In the genomic region with DNA sequence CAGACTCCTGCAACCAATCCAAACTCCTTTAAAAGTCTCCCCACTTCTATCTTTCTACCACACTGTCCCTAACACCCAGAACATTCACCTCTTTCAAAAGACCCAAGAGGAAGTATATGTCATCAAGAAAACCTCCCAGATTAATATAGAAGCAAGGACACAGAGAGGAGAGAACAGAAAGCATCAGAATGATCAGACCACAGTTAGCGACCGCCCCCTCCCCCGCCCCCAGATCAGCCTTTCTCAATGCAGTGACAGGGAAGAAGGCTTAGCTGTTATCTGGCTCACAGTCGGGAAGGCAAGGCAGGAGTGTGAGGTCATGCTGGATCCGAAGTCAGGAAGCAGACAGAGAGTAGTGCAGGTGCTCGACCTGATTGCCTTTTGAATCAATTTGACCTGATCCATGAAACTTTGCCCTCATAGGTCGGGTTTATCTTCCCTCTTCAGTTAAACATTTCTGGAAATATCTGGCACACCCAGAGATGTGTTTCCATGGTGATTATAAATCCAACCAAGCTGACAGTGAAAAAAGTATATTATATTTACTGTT, we compare ENCODE assay signal across 24 mouse cellular contexts. TPM values are rescaled to one million over a fixed set of nuclear protein-coding genes. Genes with fewer than 3 reads are reported as not detected.
A peak's percentile ranks its signal among the peaks of the same experiment; 100 is the strongest.
DNase-seq lines count a peak whose midpoint lies in the region; ATAC-seq and TF ChIP-seq lines count a peak whose summit lies in the region.
"Had no signal": no experiment of that assay in that cellular context is flagged by ENCODE, and none has a peak within 500 bp of the region (broad histone marks: within the 10 kb centered on the region; RNA-seq: fewer than 3 reads in every experiment).

No protein-coding gene starts in this region.

- ATAC-seq in liver, postnatal 0 days = peak; percentile 70
- no peak for ATAC-seq in liver, embryonic 11.5 days (replicated peaks; ENCODE audit: low FRiP score)
- ATAC-seq in granulocyte monocyte progenitor cell, adult 5-6 weeks (replicated peaks; ENCODE audit: poor library complexity, severe bottlenecking) = peak; percentile 83
- ATAC-seq in midbrain, embryonic 14.5 days (ENCODE audit: low FRiP score, low TSS enrichment) = no peak
- no peak for ATAC-seq in erythroid progenitor cell, adult 5-6 weeks (replicated peaks; ENCODE audit: low FRiP score, poor library complexity, severe bottlenecking)
- ATAC-seq in midbrain, embryonic 11.5 days (ENCODE audit: low FRiP score) = no peak
- ATAC-seq: Patski had no signal

- 33% methylated on average over 7 of the region's 7 CpGs for WGBS in liver, postnatal 0 days (ENCODE audit: insufficient replicate concordance)
- 33% methylated on average over 7 of the region's 7 CpGs for WGBS in liver, embryonic 11.5 days
- whole genome bisulfite sequencing in midbrain, embryonic 14.5 days = 41% methylated on average over 7 of the region's 7 CpGs
- 43% methylated on average over 7 of the region's 7 CpGs for WGBS in midbrain, embryonic 11.5 days

- H3K9me3 ChIP-seq in liver, postnatal 0 days (ENCODE audit: low read length) = no peaks in the 10 kb centered on the region
- no peaks in the 10 kb centered on the region for H3K9me3 ChIP-seq in liver, embryonic 11.5 days (ENCODE audit: control insufficient read depth, low read length)
- no peaks in the 10 kb centered on the region for H3K9me3 ChIP-seq in megakaryocyte, embryonic 14.5 days
- no peaks in the 10 kb centered on the region for H3K9me3 ChIP-seq in midbrain, embryonic 14.5 days (ENCODE audit: control insufficient read depth, low read length)
- H3K9me3 ChIP-seq in midbrain, embryonic 11.5 days (ENCODE audit: control insufficient read depth, low read length) = no peaks in the 10 kb centered on the region
- H3K9me3 ChIP-seq: embryonic facial prominence, embryonic 10.5 days; forebrain, embryonic 12.5 days; heart, embryonic 13.5 days; midbrain, embryonic 15.5 days had no signal

- no peak for TF ChIP-seq EP300 in liver, postnatal 0 days (IDR thresholded peaks at IDR 0.05; ENCODE audit: low read depth)

- H3K4me3 ChIP-seq in liver, postnatal 0 days (ENCODE audit: low read depth, low read length) = no peak overlapping the region
- H3K4me3 ChIP-seq in liver, embryonic 11.5 days (ENCODE audit: low read depth, low read length) = no peak overlapping the region
- H3K4me3 ChIP-seq in megakaryocyte, embryonic 14.5 days (replicated peaks) = peak overlapping the region; percentile 31
- H3K4me3 ChIP-seq in midbrain, embryonic 14.5 days (replicated peaks; ENCODE audit: low read depth, low read length) = no peak overlapping the region
- no peak overlapping the region for H3K4me3 ChIP-seq in midbrain, embryonic 11.5 days (ENCODE audit: low read depth, low read length)
- H3K4me3 ChIP-seq: embryonic facial prominence, embryonic 10.5 days; forebrain, embryonic 12.5 days; heart, embryonic 13.5 days; midbrain, embryonic 15.5 days; myocyte had no signal

- peaks cover 5% of the 10 kb centered on the region for H3K4me1 ChIP-seq in liver, postnatal 0 days (ENCODE audit: insufficient read depth)
- H3K4me1 ChIP-seq in liver, embryonic 11.5 days (replicated peaks; ENCODE audit: control insufficient read depth, insufficient read depth, low read length) = no peaks in the 10 kb centered on the region
- peaks cover 16% of the 10 kb centered on the region for H3K4me1 ChIP-seq in megakaryocyte, embryonic 14.5 days
- 0 out of 2 replicates have a peak, but pooled peaks cover 5% of the 10 kb centered on the region for H3K4me1 ChIP-seq in midbrain, embryonic 14.5 days (ENCODE audit: control insufficient read depth, insufficient read depth, low read length)
- H3K4me1 ChIP-seq in midbrain, embryonic 11.5 days (ENCODE audit: control insufficient read depth, insufficient read depth, low read length) = no peaks in the 10 kb centered on the region
- H3K4me1 ChIP-seq: midbrain, embryonic 15.5 days had no signal

- H3K27ac ChIP-seq in liver, postnatal 0 days (ENCODE audit: low read depth) = no peak overlapping the region
- H3K27ac ChIP-seq in liver, embryonic 11.5 days (ENCODE audit: low read depth, low read length) = no peak overlapping the region
- H3K27ac ChIP-seq in midbrain, embryonic 14.5 days (replicated peaks; ENCODE audit: low read depth, low read length) = no peak overlapping the region
- H3K27ac ChIP-seq in midbrain, embryonic 11.5 days (ENCODE audit: low read depth, low read length) = no peak overlapping the region
- H3K27ac ChIP-seq: embryonic facial prominence, embryonic 10.5 days; forebrain, embryonic 12.5 days; heart, embryonic 13.5 days; hindbrain, embryonic 14.5 days; midbrain, embryonic 15.5 days had no signal

- H3K4me2 ChIP-seq in liver, postnatal 0 days (ENCODE audit: low read depth, low read length) = no peak overlapping the region
- H3K4me2 ChIP-seq in liver, embryonic 11.5 days = no peak overlapping the region
- H3K4me2 ChIP-seq in midbrain, embryonic 14.5 days (ENCODE audit: low read length) = no peak overlapping the region
- no peak overlapping the region for H3K4me2 ChIP-seq in midbrain, embryonic 11.5 days
- H3K4me2 ChIP-seq: forebrain, embryonic 12.5 days; heart, embryonic 13.5 days; hindbrain, embryonic 14.5 days; lung, embryonic 14.5 days; midbrain, embryonic 15.5 days had no signal

- no peaks in the 10 kb centered on the region for H3K27me3 ChIP-seq in liver, postnatal 0 days (ENCODE audit: insufficient read depth, low read length)
- no peaks in the 10 kb centered on the region for H3K27me3 ChIP-seq in liver, embryonic 11.5 days (replicated peaks; ENCODE audit: control insufficient read depth, insufficient read depth, low read length)
- H3K27me3 ChIP-seq in megakaryocyte, embryonic 14.5 days (replicated peaks) = peaks cover 5% of the 10 kb centered on the region
- H3K27me3 ChIP-seq in midbrain, embryonic 14.5 days (ENCODE audit: control insufficient read depth, insufficient read depth, low read length) = no peaks in the 10 kb centered on the region
- H3K27me3 ChIP-seq in midbrain, embryonic 11.5 days (ENCODE audit: control insufficient read depth, insufficient read depth, low read length) = no peaks in the 10 kb centered on the region
- H3K27me3 ChIP-seq: heart, embryonic 13.5 days; midbrain, embryonic 15.5 days; Patski had no signal

- no peaks in the 10 kb centered on the region for H3K36me3 ChIP-seq in liver, postnatal 0 days (replicated peaks; ENCODE audit: insufficient read depth, low read length)
- H3K36me3 ChIP-seq in liver, embryonic 11.5 days (ENCODE audit: control insufficient read depth, insufficient read depth, low read length) = no peaks in the 10 kb centered on the region
- H3K36me3 ChIP-seq in megakaryocyte, embryonic 14.5 days (replicated peaks; ENCODE audit: low read length) = no peaks in the 10 kb centered on the region
- no peaks in the 10 kb centered on the region for H3K36me3 ChIP-seq in midbrain, embryonic 14.5 days (ENCODE audit: control insufficient read depth, insufficient read depth, low read length)
- H3K36me3 ChIP-seq in midbrain, embryonic 11.5 days (ENCODE audit: control insufficient read depth, insufficient read depth, low read length) = no peaks in the 10 kb centered on the region
- H3K36me3 ChIP-seq: embryonic facial prominence, embryonic 10.5 days; forebrain, embryonic 12.5 days; heart, embryonic 13.5 days; midbrain, embryonic 15.5 days had no signal

- DNase-seq in liver, postnatal 0 days = peak; percentile 26
- DNase-seq in liver, embryonic 11.5 days (ENCODE audit: low spot score) = no peak
- no peak for DNase-seq in midbrain, embryonic 14.5 days
- DNase-seq in midbrain, embryonic 11.5 days (ENCODE audit: low spot score, missing footprints) = no peak
- DNase-seq: adrenal gland, postnatal 14 days; cerebellum, adult 11-12 months; heart, adult 11 months; kidney, adult 18-20 months; layer of hippocampus, postnatal 36 days; left cerebral cortex, postnatal 4 days; liver; lung, embryonic 14.5 days; lung, postnatal 36 days; right cerebral cortex, postnatal 14 days had no signal

- H3K9ac ChIP-seq in liver, postnatal 0 days (replicated peaks) = no peak overlapping the region
- H3K9ac ChIP-seq in liver, embryonic 11.5 days (ENCODE audit: low read depth, low read length) = no peak overlapping the region
- no peak overlapping the region for H3K9ac ChIP-seq in midbrain, embryonic 14.5 days (replicated peaks; ENCODE audit: low read length)
- H3K9ac ChIP-seq in midbrain, embryonic 11.5 days (ENCODE audit: low read length) = no peak overlapping the region
- H3K9ac ChIP-seq: forebrain, embryonic 12.5 days; heart, embryonic 13.5 days; hindbrain, embryonic 14.5 days; lung, embryonic 14.5 days; midbrain, embryonic 15.5 days had no signal

- no peak for TF ChIP-seq CTCF in liver, postnatal 0 days (IDR thresholded peaks at IDR 0.05; ENCODE audit: low read depth)

RNA-seq across cellular contexts. Expression of a gene that starts 15.1 kb away (rescaled TPM):
- polyA plus RNA-seq in liver, postnatal 0 days (2015; fragmentation: Nextera tagmentation; extraction: Ambion mirVana) = 0.20 and 0.76 TPM in 2 replicates
- 0.06 and 0.08 TPM in 2 replicates for polyA plus RNA-seq in liver, embryonic 11.5 days (2014; fragmentation: Nextera tagmentation; extraction: Ambion mirVana)
- total RNA-seq in granulocyte monocyte progenitor cell, adult 5-6 weeks (2014; fragmentation: Nextera tagmentation) = 0.09 TPM in 1 of 2 replicates, not detected in the other
- not detected in 2 replicates for total RNA-seq in granulocyte monocyte progenitor cell, adult 5-6 weeks (2017)
- 0.02 and 0.35 TPM in 2 replicates for polyA plus RNA-seq in megakaryocyte, embryonic 14.5 days (2012; ENCODE audit: insufficient read depth, low replicate concordance)
- 8.6 and 9.9 TPM in 2 replicates for polyA plus RNA-seq in midbrain, embryonic 14.5 days (2014; fragmentation: Nextera tagmentation; extraction: Ambion mirVana)
- total RNA-seq in erythroid progenitor cell, adult 5-6 weeks (2015; ENCODE audit: low replicate concordance) = not detected in 2 replicates
- not detected in 2 replicates for total RNA-seq in erythroid progenitor cell, adult 5-6 weeks (2017; ENCODE audit: low replicate concordance)
- 1.5 and 1.7 TPM in 2 replicates for polyA plus RNA-seq in midbrain, embryonic 11.5 days (2014; fragmentation: Nextera tagmentation; extraction: Ambion mirVana)

RNA-seq across cellular contexts. Expression of a gene that starts 37.4 kb away (rescaled TPM):
- 0.14 and 0.16 TPM in 2 replicates for polyA plus RNA-seq in liver, postnatal 0 days (2015; fragmentation: Nextera tagmentation; extraction: Ambion mirVana)
- polyA plus RNA-seq in liver, embryonic 11.5 days (2014; fragmentation: Nextera tagmentation; extraction: Ambion mirVana) = 0.79 and 0.81 TPM in 2 replicates
- total RNA-seq in granulocyte monocyte progenitor cell, adult 5-6 weeks (2014; fragmentation: Nextera tagmentation) = 0.80 and 0.92 TPM in 2 replicates
- 0.90 and 0.93 TPM in 2 replicates for total RNA-seq in granulocyte monocyte progenitor cell, adult 5-6 weeks (2017)
- 0.09 and 0.10 TPM in 2 replicates for polyA plus RNA-seq in megakaryocyte, embryonic 14.5 days (2012; ENCODE audit: insufficient read depth, low replicate concordance)
- polyA plus RNA-seq in midbrain, embryonic 14.5 days (2014; fragmentation: Nextera tagmentation; extraction: Ambion mirVana) = 1.0 and 1.1 TPM in 2 replicates
- total RNA-seq in erythroid progenitor cell, adult 5-6 weeks (2015; ENCODE audit: low replicate concordance) = under 0.01 TPM in 2 replicates
- 0.13 and 0.15 TPM in 2 replicates for total RNA-seq in erythroid progenitor cell, adult 5-6 weeks (2017; ENCODE audit: low replicate concordance)
- 1.0 TPM in 2 replicates for polyA plus RNA-seq in midbrain, embryonic 11.5 days (2014; fragmentation: Nextera tagmentation; extraction: Ambion mirVana)

Comparison
In these comparisons a context has a peak if more than half of its experiments do, and no peak if none do; other contexts are left out.
1. ATAC-seq: peak in liver, postnatal 0 days (single experiment) and granulocyte monocyte progenitor cell, adult 5-6 weeks (single experiment); none in liver, embryonic 11.5 days (single experiment), midbrain, embryonic 14.5 days (single experiment), erythroid progenitor cell, adult 5-6 weeks (single experiment) and midbrain, embryonic 11.5 days (single experiment).